Mouse (Mus musculus): ENCODE data around the gene Mad1l1. TPM values are rescaled to one million over a fixed set of nuclear protein-coding genes. Genes with fewer than 3 reads are reported as not detected.

The Mad1l1 gene
- total RNA-seq, 2 experiments from 2014 or later: 18.2 to 18.8 TPM

DNA sequence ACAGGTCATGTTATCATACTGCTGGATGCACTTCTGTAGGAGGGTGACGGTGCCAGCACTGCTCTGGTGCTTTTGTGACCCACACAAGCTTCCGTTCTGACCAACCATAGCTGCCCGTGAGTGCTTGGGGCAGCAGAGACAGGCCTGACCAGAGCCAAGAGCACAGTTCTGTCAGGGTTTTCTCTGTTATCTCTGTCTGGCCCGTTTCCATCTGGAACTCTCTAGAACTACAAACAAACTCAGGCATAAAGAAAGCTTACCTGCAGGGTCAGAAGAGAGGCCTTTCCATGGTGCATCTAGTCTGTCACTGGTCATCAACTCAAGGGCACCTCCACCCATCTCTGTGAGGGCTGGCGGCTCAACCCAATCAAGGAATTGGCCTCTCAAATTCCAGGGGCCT is 171.2 kb downstream of the Mad1l1 start:
- DNase-seq (ENCODE audit: low spot score in 2 of 2): no peak

- DNase-seq (ENCODE audit: low spot score in 2 of 2): no peak
Observed at GRCm38 (mm10) chr5:140149298-140149697, 172.1 kb downstream of the Mad1l1 start.

- no peak for DNase-seq (ENCODE audit: low spot score in 2 of 2)
Observed at GRCm38 (mm10) chr5:140143541-140143940, 177.8 kb downstream of the Mad1l1 start.

GRCm38 (mm10) chr5:140141336-140141735 is 180.0 kb downstream of the Mad1l1 start:
- no peak for DNase-seq (ENCODE audit: low spot score in 2 of 2)

- DNase-seq (ENCODE audit: low spot score in 2 of 2): peak; percentile 27 to 61
Observed at GRCm38 (mm10) chr5:140140214-140140613, 181.1 kb downstream of the Mad1l1 start.

- no peak for DNase-seq (ENCODE audit: low spot score in 2 of 2)
Observed at GRCm38 (mm10) chr5:140135734-140136625, 185.4 kb downstream of the Mad1l1 start.

DNA sequence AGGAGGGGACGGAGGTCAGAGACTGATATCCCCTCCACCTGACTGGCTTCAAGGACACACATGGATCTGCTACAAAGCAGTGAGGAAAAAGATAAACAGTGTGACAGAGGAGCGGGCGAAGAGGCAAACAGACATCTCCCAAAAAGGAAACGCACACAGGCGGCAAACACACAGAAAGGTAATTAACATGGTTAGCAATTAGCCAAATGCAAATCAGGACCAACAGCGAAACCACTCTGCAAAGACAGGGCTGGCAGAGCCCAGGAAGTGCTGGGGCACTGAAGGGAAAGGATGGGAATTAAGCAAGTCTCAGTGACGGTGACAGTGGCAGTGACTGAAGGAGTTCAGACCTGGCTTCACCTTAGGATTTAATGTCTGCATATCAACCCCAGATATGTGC is 187.3 kb downstream of the Mad1l1 start:
- no peak for DNase-seq (ENCODE audit: low spot score in 2 of 2)

DNA sequence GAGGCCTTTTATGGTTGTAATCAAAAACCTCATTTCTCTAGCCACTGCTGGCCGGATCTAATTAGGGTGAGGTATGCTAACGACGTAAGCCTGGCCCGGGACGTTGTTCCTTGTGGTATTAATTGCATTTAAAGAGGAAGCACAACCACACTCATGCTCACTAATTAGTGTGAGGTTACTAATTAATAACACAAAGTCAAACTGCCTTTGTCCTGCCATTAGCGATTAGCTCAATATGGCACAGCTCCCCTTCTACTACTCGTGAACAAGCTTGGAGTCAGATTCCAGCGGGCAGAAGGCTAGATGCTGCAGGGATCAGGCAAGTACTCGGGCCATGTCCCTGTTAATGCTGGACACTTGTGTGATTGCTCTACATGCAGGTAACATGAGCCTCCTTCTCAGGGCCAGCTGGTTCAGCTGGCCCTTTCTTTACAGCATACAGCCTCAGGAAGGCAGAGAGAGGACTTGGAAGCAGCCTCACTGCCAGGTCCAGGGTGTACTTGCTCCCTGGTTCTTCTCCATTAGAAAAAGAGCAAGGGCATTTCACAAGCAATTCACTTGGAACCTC is 192.9 kb downstream of the Mad1l1 start:
- DNase-seq (ENCODE audit: low spot score in 2 of 2): no peak

- DNase-seq (ENCODE audit: low spot score in 2 of 2): no peak
Observed at GRCm38 (mm10) chr5:140127981-140128380, 193.4 kb downstream of the Mad1l1 start.

DNA sequence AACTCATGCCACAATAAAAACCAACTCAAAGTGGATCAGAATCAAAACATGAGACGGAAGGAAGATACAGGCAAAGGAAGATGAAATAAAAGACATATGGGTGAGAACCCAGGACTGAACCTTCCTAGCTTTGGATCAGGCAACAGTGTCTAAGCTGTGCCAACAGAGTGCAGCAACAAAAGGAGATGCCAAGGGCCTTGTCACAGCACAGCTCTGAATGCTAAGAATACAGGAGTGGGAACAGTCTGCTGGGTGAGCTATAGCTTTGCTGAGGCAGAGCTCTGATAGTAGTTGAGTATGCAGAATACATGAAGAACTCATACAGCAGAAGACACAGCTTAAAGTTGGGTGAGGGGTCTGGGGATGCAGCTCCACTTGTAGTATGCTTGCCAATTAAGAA is 196.7 kb downstream of the Mad1l1 start:
- DNase-seq (ENCODE audit: low spot score in 2 of 2): no peak

GRCm38 (mm10) chr5:140123640-140124366 is 197.5 kb downstream of the Mad1l1 start:
- no peak for DNase-seq (ENCODE audit: low spot score in 2 of 2)

- no peak for DNase-seq (ENCODE audit: low spot score in 2 of 2)
Observed at GRCm38 (mm10) chr5:140123194-140123593, 198.2 kb downstream of the Mad1l1 start.

- peak in 1 of 2 experiments; percentile 67 for DNase-seq (ENCODE audit: low spot score in 2 of 2)
Observed at GRCm38 (mm10) chr5:140121966-140122365, 199.4 kb downstream of the Mad1l1 start.

- DNase-seq (ENCODE audit: low spot score in 2 of 2): peak in 1 of 2 experiments; percentile 33
Observed at GRCm38 (mm10) chr5:140118921-140119320, 202.4 kb downstream of the Mad1l1 start.

GRCm38 (mm10) chr5:140117968-140118367 is 203.4 kb downstream of the Mad1l1 start:
- DNase-seq (ENCODE audit: low spot score in 2 of 2): no peak

- peak in 1 of 2 experiments; percentile 79 for DNase-seq (ENCODE audit: low spot score in 2 of 2)
Observed at GRCm38 (mm10) chr5:140115434-140116271, 205.7 kb downstream of the Mad1l1 start.

- DNase-seq (ENCODE audit: low spot score in 2 of 2): no peak
Observed at GRCm38 (mm10) chr5:140114512-140115060, 206.8 kb downstream of the Mad1l1 start.

DNA sequence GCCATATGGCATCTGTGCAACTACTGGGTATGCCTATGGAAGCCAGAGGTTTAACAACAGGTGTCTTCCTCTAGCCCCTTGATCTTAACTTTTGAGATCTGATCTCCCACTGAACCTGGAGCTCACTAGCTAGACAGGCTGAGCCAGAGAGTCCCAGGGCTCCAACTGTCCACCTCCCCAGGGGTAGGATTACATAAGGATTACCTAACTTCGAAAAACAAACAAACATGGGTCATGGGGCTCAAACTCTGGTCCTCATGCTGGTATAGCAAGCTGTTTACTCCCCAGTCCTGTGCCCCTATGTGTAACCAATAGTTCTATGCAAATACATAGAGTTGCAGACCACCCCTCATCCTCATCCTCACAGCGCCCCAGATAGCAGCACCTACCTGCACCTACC is 208.1 kb downstream of the Mad1l1 start:
- DNase-seq (ENCODE audit: low spot score in 2 of 2): no peak

DNA sequence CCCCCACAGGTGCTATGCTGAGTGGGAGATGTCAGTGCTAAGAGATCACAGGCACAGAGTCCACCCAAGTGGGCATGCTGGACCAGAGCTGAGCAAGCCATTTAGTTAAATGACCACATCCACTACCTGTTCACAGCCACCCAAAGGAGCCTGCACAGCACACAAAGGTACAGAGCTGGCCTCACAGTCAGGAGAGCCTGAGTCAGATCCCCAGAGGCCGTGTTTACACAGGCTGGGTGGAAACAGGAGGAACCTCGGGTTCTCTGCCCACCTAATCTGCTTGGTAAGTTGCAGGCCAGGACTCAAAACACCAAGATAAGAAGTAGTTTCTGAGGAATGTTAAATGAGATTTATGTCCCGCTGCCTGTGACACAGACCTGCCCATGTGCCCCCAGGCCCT is 211.3 kb downstream of the Mad1l1 start:
- DNase-seq (ENCODE audit: low spot score in 2 of 2): no peak

DNA sequence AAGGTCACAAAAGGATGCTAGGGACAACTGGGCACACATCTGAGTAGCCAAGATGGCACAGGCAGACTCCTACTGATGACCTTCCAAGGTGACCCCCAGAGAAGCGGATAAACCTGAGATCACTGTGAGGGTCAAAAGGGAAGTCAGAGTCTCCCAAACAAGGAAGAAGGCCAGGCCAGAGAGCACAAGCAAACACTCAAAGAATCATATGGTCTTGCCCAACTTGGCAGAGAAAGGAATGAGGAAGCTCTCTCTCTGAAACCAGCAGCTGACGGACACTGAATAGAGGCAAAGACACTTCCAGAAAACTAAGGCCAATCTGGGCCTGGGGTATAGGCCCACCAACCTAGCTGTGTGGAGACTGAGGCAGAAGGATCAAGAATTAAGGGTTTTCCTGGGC is 213.4 kb downstream of the Mad1l1 start:
- no peak for DNase-seq (ENCODE audit: low spot score in 2 of 2)

- no peak for DNase-seq (ENCODE audit: low spot score in 2 of 2)
Observed at GRCm38 (mm10) chr5:140106051-140106450, 215.3 kb downstream of the Mad1l1 start.

Data from layer of hippocampus, postnatal 14 days (tissue).